Mouse (Mus musculus) midbrain, embryonic 12.5 days (tissue): Measurements from ENCODE around the gene Slc35f1. TPM values are rescaled to one million over a fixed set of nuclear protein-coding genes. Genes with fewer than 3 reads are reported as not detected.
A peak's percentile ranks its signal among the peaks of the same experiment; 100 is the strongest.

Experiments used
- ATAC-seq: fragments of 200-750 bp; cut with Nextera tagmentation; 2 replicates; pipeline ENCODE4 v1.8.0; 2017; ENCODE audit warnings: low read depth, moderate TSS enrichment, moderate library complexity; ENCODE audit not compliant: low FRiP score
- H3K27ac ChIP-seq: fragments of 300-500 bp; sonication (generic); replicated peaks from 2 replicates; pipeline ENCODE4 v1.5.1; 2016; ENCODE audit warnings: mild to moderate bottlenecking
- H3K27me3 ChIP-seq: fragments of 300-500 bp; sonication (generic); 2 replicates; pipeline ENCODE4 v1.6.1; 2016; ENCODE audit warnings: mild to moderate bottlenecking
- H3K36me3 ChIP-seq: fragments of 300-500 bp; sonication (generic); 2 replicates; pipeline ENCODE4 v1.6.1; 2016
- H3K4me1 ChIP-seq: fragments of 300-500 bp; sonication (generic); 2 replicates; pipeline ENCODE4 v1.6.1; 2016
- H3K4me2 ChIP-seq: fragments of 300-500 bp; sonication (generic); replicated peaks from 2 replicates; pipeline ENCODE4 v1.6.1; 2016; ENCODE audit warnings: mild to moderate bottlenecking, moderate library complexity
- H3K4me3 ChIP-seq: fragments of 300-500 bp; sonication (generic); 2 replicates; pipeline ENCODE4 v1.5.1; 2016; ENCODE audit warnings: mild to moderate bottlenecking
- H3K9ac ChIP-seq: fragments of 300-500 bp; sonication (generic); replicated peaks from 2 replicates; pipeline ENCODE4 v1.6.1; 2016; ENCODE audit warnings: mild to moderate bottlenecking, moderate library complexity
- H3K9me3 ChIP-seq: fragments of 300-500 bp; sonication (generic); 2 replicates; pipeline ENCODE4 v1.6.1; 2016; ENCODE audit warnings: mild to moderate bottlenecking
- WGBS: fragments of 180-500 bp; shearing (Covaris S2); methylation state at CpG from one replicate; pipeline ENCODE4 v1.1.7; 2016; 5-methylcytosine and 5-hydroxymethylcytosine counted together
- polyA plus RNA-seq: library from polyadenylated mRNA; unstranded; fragments of >200 nt; fragmentation: Nextera tagmentation; extraction: Ambion mirVana; gene quantifications from 2 replicates; pipeline ENCODE4 v1.2.1, GENCODE M21; 2016

The Slc35f1 gene
- polyA plus RNA-seq, 1 experiment from 2014 or later, result 24.8 TPM

DNA sequence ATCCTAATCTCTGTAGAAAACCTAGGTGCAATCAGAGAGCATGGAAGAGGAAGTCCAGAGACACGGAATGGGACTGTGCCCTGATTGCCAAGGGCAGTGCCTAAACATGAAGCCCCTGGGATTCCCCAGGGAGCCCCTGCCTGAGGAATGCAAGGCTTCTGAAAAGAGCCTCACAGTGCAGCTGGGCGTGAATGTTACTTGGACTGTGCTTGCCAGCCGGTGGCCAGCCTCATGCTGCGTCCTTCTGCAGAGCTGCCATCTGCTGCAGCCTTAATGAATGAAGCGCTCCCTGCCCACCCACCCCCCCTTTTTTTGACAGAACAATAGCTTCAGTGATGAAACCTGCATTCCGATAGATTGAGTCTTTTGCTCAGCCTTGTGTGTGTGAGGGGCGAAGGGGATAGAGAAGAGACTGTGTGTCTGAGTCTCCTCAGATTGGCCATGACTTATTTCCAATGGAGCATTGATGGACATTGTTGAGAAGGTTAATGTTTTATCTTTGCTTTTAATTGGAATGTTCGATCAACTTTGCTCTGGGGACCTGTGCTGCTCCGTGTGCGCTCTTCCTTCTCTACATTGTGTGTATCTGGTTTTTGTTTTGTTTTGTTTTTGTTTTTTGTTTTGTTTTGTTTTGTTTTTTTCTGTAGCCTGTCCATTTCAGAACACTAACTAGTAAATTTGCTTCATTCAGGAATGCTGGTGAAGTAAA, 52.5 kb downstream of the Slc35f1 start:
- Histone ChIP-seq H3K4me2 (peak overlapping the region; percentile 35), H3K9me3 (no peaks in the 10 kb centered on the region), H3K27ac (peak overlapping the region; percentile 81), H3K4me3 (no peak overlapping the region), H3K27me3 (no peaks in the 10 kb centered on the region), H3K9ac (no peak overlapping the region), H3K4me1 (peaks cover 18% of the 10 kb centered on the region), H3K36me3 (no peaks in the 10 kb centered on the region)
- ATAC-seq, result peak; percentile 99
- 3% methylated on average over 10 of the region's 10 CpGs for WGBS

- 59% methylated on average over 3 of the region's 3 CpGs for WGBS
- Histone ChIP-seq H3K9me3 (no peaks in the 10 kb centered on the region), H3K27ac (no peak overlapping the region), H3K27me3 (no peaks in the 10 kb centered on the region), H3K4me2 (no peak overlapping the region), H3K4me1 (peaks cover 21% of the 10 kb centered on the region), H3K36me3 (no peaks in the 10 kb centered on the region), H3K4me3 (no peak overlapping the region), H3K9ac (no peak overlapping the region)
- ATAC-seq, result no peak
Observed at GRCm38 (mm10) chr10:52743831-52744230, 53.5 kb downstream of the Slc35f1 start.

GRCm38 (mm10) chr10:52748028-52748597, 57.8 kb downstream of the Slc35f1 start:
- WGBS, result 58% methylated on average over 4 of the region's 4 CpGs
- Histone ChIP-seq H3K36me3 (no peaks in the 10 kb centered on the region), H3K4me1 (peaks cover 13% of the 10 kb centered on the region), H3K4me2 (no peak overlapping the region), H3K9me3 (no peaks in the 10 kb centered on the region), H3K4me3 (no peak overlapping the region), H3K27ac (no peak overlapping the region), H3K27me3 (no peaks in the 10 kb centered on the region), H3K9ac (no peak overlapping the region)
- ATAC-seq, result peak; percentile 42; the same call in 1 of the 2 replicates

- no peak overlapping the region for H3K4me2 ChIP-seq
- no peak overlapping the region for H3K27ac ChIP-seq
- no peaks in the 10 kb centered on the region; the same call in 1 of the 2 replicates for H3K4me1 ChIP-seq
- H3K27me3 ChIP-seq, result no peaks in the 10 kb centered on the region
- H3K9ac ChIP-seq, result no peak overlapping the region
- H3K9me3 ChIP-seq, result no peaks in the 10 kb centered on the region
- WGBS, result 62% methylated on average over 13 of the region's 13 CpGs
- H3K4me3 ChIP-seq, result no peak overlapping the region
- ATAC-seq, result no peak
- H3K36me3 ChIP-seq, result no peaks in the 10 kb centered on the region
Observed at GRCm38 (mm10) chr10:52755949-52756679, 65.8 kb downstream of the Slc35f1 start.

DNA sequence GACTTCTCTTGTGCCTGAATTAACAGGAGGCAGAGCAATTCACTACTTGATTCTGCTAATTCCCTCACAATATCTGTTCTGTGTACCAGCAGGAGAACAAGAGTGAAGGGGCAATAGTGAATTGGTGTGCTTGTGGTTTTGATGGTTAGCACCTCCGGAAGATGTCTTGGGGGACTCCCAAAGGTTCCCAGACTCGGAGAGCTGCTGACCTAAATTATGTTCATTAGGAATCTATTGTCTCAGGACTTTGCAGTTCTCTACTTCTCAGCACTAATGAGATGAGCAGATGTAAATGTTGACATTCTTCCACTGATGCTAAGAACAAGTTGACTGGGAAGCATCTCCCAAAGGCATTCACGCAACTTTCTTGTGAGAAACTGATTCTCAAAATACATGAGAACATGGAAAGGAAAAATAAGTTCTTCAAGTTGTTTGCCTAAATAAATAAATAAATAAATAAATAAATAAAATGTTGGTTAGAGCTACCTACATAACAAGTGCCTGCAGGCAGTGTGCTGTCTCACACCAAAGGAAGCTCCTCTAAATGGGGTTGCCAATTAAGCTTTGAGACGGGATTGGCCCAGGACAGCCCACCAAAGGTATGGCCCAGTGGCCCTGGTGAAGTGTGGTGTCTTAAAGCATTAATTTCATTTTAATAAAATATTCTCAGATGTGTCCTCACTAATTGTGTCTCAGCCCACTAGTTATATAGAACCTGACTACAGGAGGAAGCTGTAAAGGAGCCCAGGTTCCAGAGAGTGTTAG, 67.3 kb downstream of the Slc35f1 start:
- 81% methylated on average over 4 of the region's 4 CpGs for WGBS
- Histone ChIP-seq H3K4me1 (no peaks in the 10 kb centered on the region; the same call in 1 of the 2 replicates), H3K4me3 (no peak overlapping the region), H3K9me3 (no peaks in the 10 kb centered on the region), H3K4me2 (no peak overlapping the region), H3K9ac (no peak overlapping the region), H3K27ac (no peak overlapping the region), H3K27me3 (no peaks in the 10 kb centered on the region), H3K36me3 (no peaks in the 10 kb centered on the region)
- ATAC-seq, result no peak

DNA sequence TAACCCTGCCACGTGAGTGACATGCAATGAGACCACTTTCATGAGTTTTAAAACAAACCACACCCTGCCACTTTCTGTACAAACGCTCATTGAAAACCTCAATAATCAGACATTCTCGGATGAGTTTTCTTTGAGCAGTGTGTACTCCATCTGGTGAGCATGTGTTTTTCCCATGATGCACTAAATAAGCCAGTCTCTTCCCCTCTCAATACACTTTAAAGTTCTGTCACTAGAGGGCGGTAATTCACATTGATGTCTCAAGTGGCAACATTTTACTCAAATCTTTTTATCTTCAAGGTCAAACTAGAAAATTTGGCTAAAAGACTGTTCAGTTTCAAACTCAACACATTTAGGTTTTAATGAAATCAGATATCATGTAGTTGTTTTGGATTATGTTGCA, 68.3 kb downstream of the Slc35f1 start:
- Histone ChIP-seq H3K4me1 (no peaks in the 10 kb centered on the region; the same call in 1 of the 2 replicates), H3K4me3 (no peak overlapping the region), H3K27ac (no peak overlapping the region), H3K9me3 (no peaks in the 10 kb centered on the region), H3K9ac (no peak overlapping the region), H3K36me3 (no peaks in the 10 kb centered on the region), H3K27me3 (no peaks in the 10 kb centered on the region), H3K4me2 (no peak overlapping the region)
- 49% methylated on average over 4 of the region's 4 CpGs for WGBS
- ATAC-seq, result no peak

- H3K9me3 ChIP-seq, result no peaks in the 10 kb centered on the region
- no peak overlapping the region for H3K4me3 ChIP-seq
- no peak for ATAC-seq
- no peaks in the 10 kb centered on the region for H3K36me3 ChIP-seq
- no peak overlapping the region for H3K27ac ChIP-seq
- H3K9ac ChIP-seq, result no peak overlapping the region
- 96% methylated on average over 1 of the region's 1 CpGs for WGBS
- H3K27me3 ChIP-seq, result no peaks in the 10 kb centered on the region
- H3K4me2 ChIP-seq, result no peak overlapping the region
- H3K4me1 ChIP-seq, result no peaks in the 10 kb centered on the region; the same call in 1 of the 2 replicates
Observed at GRCm38 (mm10) chr10:52760527-52760926, 70.2 kb downstream of the Slc35f1 start.

- H3K4me2 ChIP-seq, result no peak overlapping the region
- H3K4me1 ChIP-seq, result no peaks in the 10 kb centered on the region
- no peaks in the 10 kb centered on the region for H3K36me3 ChIP-seq
- H3K27me3 ChIP-seq, result no peaks in the 10 kb centered on the region
- H3K4me3 ChIP-seq, result no peak overlapping the region
- H3K9me3 ChIP-seq, result peaks cover 3% of the 10 kb centered on the region; the same call in 1 of the 2 replicates
- ATAC-seq, result no peak
- H3K9ac ChIP-seq, result no peak overlapping the region
- WGBS, result 68% methylated on average over 4 of the region's 4 CpGs
- no peak overlapping the region for H3K27ac ChIP-seq
Observed at GRCm38 (mm10) chr10:52779926-52780485, 89.7 kb downstream of the Slc35f1 start.

GRCm38 (mm10) chr10:52787075-52787474, 96.7 kb downstream of the Slc35f1 start:
- H3K4me3 ChIP-seq, result no peak overlapping the region
- no peak overlapping the region for H3K9ac ChIP-seq
- 81% methylated on average over 2 of the region's 2 CpGs for WGBS
- no peaks in the 10 kb centered on the region for H3K36me3 ChIP-seq
- H3K4me1 ChIP-seq, result peaks cover 3% of the 10 kb centered on the region; the same call in 1 of the 2 replicates
- no peak overlapping the region for H3K4me2 ChIP-seq
- no peaks in the 10 kb centered on the region for H3K9me3 ChIP-seq
- no peaks in the 10 kb centered on the region for H3K27me3 ChIP-seq
- H3K27ac ChIP-seq, result no peak overlapping the region
- ATAC-seq, result no peak

- Histone ChIP-seq H3K4me2 (no peak overlapping the region), H3K9me3 (no peaks in the 10 kb centered on the region), H3K36me3 (no peaks in the 10 kb centered on the region), H3K4me1 (peaks cover 3% of the 10 kb centered on the region; the same call in 1 of the 2 replicates), H3K9ac (no peak overlapping the region), H3K27ac (no peak overlapping the region), H3K4me3 (no peak overlapping the region), H3K27me3 (no peaks in the 10 kb centered on the region)
- 59% methylated on average over 6 of the region's 6 CpGs for WGBS
- no peak for ATAC-seq
Observed at GRCm38 (mm10) chr10:52791560-52791959, 101.2 kb downstream of the Slc35f1 start.

- no peak overlapping the region for H3K4me3 ChIP-seq
- no peaks in the 10 kb centered on the region for H3K27me3 ChIP-seq
- H3K36me3 ChIP-seq, result no peaks in the 10 kb centered on the region
- 33% methylated on average over 4 of the region's 4 CpGs for WGBS
- H3K4me2 ChIP-seq, result no peak overlapping the region
- 0 out of 2 replicates have a peak, but pooled peaks cover 5% of the 10 kb centered on the region for H3K4me1 ChIP-seq
- H3K9ac ChIP-seq, result no peak overlapping the region
- no peaks in the 10 kb centered on the region for H3K9me3 ChIP-seq
- no peak overlapping the region for H3K27ac ChIP-seq
- 0 out of 2 replicates have a peak, but pooled peaks have one; percentile 23 for ATAC-seq
Observed at GRCm38 (mm10) chr10:52797454-52797853, 107.1 kb downstream of the Slc35f1 start.
